Mouse (Mus musculus) myocyte (in vitro differentiated cells): Measurements from ENCODE around the gene C530025M09Rik.

Source experiments
- POLR2A ChIP-seq: IDR thresholded peaks from one replicate; pipeline ENCODE4 v1.6.1; 2011; ENCODE audit warnings: low read depth, mild to moderate bottlenecking, control low read depth, moderate library complexity; ENCODE audit not compliant: insufficient read length
- TCF12 ChIP-seq: IDR thresholded peaks from one replicate; pipeline ENCODE4 v1.6.1; 2011; ENCODE audit warnings: mild to moderate bottlenecking, control low read depth; ENCODE audit not compliant: poor library complexity, insufficient read depth, severe bottlenecking

GRCm38 (mm10) chr2:149812899-149813298 is 18.1 kb downstream of the C530025M09Rik start:
- TF ChIP-seq POLR2A (no peak), TCF12 (no peak)
